Mouse (Mus musculus) lung, adult 2 months (tissue): ENCODE results near the gene Mtf2. TPM values are rescaled to one million over a fixed set of nuclear protein-coding genes. Genes with fewer than 3 reads are reported as not detected.
"Not testable (repeated sequence)": the region's sequence is repeated elsewhere in the genome, so short reads cannot be mapped to it uniquely, and the experiment has no call there.

Experiments
- DNase-seq: peaks from one replicate; pipeline ENCODE4 v3.0.0; 2022
- H3K4me1 ChIP-seq: fragments of 200-500 bp; 2 replicates; pipeline ENCODE4 v1.6.1; 2011; ENCODE audit warnings: low read length; ENCODE audit not compliant: control insufficient read depth, insufficient read depth
- H3K4me3 ChIP-seq: fragments of 200-500 bp; replicated peaks from 2 replicates; pipeline ENCODE3; 2011; ENCODE audit warnings: low read depth, mild to moderate bottlenecking, control low read depth, low read length; ENCODE audit errors: extremely low read depth
- CTCF ChIP-seq: fragments of 200-500 bp; IDR thresholded peaks from 2 replicates; pipeline ENCODE4 v1.5.1; 2011; ENCODE audit warnings: mild to moderate bottlenecking, low read length, control low read depth; ENCODE audit not compliant: insufficient read depth
- POLR2A ChIP-seq: fragments of 200-500 bp; IDR thresholded peaks from 2 replicates; pipeline ENCODE4 v1.6.1; 2011; ENCODE audit warnings: low read depth, mild to moderate bottlenecking, control low read depth, low read length, borderline replicate concordance; ENCODE audit errors: extremely low read depth
- WGBS: fragments of 180-500 bp; shearing (Covaris S2); methylation state at CpG from one replicate; pipeline ENCODE4 v1.1.7; 2018; 5-methylcytosine and 5-hydroxymethylcytosine counted together
- polyA plus RNA-seq: library from polyadenylated mRNA; depleted of rRNA; stranded (reverse); fragments of >200 nt; gene quantifications from 2 replicates; pipeline ENCODE4 v1.2.3, GENCODE M21; 2012

Mtf2 gene
- polyA plus RNA-seq, 1 experiment = 11.3 TPM

- TF ChIP-seq CTCF = no peak
- TF ChIP-seq POLR2A = no peak
- WGBS = 75% methylated on average over 6 of the region's 6 CpGs
- Histone ChIP-seq H3K4me1 (no peaks in the 10 kb centered on the region; the same call in 1 of the 2 replicates), H3K4me3 (no peak overlapping the region)
- DNase-seq = no peak
Measured at GRCm38 (mm10) chr5:108076833-108077540, 11.5 kb downstream of the Mtf2 start.

GRCm38 (mm10) chr5:108079603-108080002, 14.1 kb downstream of the Mtf2 start:
- DNase-seq = no peak
- no peak for TF ChIP-seq CTCF
- no peak for TF ChIP-seq POLR2A
- H3K4me3 ChIP-seq = no peak overlapping the region
- H3K4me1 ChIP-seq = no peaks in the 10 kb centered on the region

GRCm38 (mm10) chr5:108082380-108082779, 16.9 kb downstream of the Mtf2 start:
- WGBS = 38% methylated on average over 2 of the region's 2 CpGs
- DNase-seq = no peak
- no peak overlapping the region for H3K4me3 ChIP-seq
- TF ChIP-seq CTCF = peak; percentile 18; the same call in 1 of the 2 replicates
- no peak for TF ChIP-seq POLR2A
- H3K4me1 ChIP-seq = no peaks in the 10 kb centered on the region

- TF ChIP-seq POLR2A = no peak
- TF ChIP-seq CTCF = no peak
- DNase-seq = no peak
- no peak overlapping the region for H3K4me3 ChIP-seq
- H3K4me1 ChIP-seq = no peaks in the 10 kb centered on the region
- 89% methylated on average over 2 of the region's 2 CpGs for WGBS
Measured at GRCm38 (mm10) chr5:108085440-108085839, 20.0 kb downstream of the Mtf2 start.

- DNase-seq, H3K4me3 ChIP-seq, H3K4me1 ChIP-seq: not testable (repeated sequence)
- WGBS = 95% methylated on average over 8 of the region's 8 CpGs
Measured at GRCm38 (mm10) chr5:108092731-108093130, 27.3 kb downstream of the Mtf2 start.

GRCm38 (mm10) chr5:108097676-108098075, 32.2 kb downstream of the Mtf2 start:
- no peaks in the 10 kb centered on the region for H3K4me1 ChIP-seq
- WGBS = 95% methylated on average over 3 of the region's 3 CpGs
- TF ChIP-seq CTCF (no peak), POLR2A (no peak)
- no peak overlapping the region for H3K4me3 ChIP-seq
- no peak for DNase-seq

- TF ChIP-seq CTCF = no peak
- no peak for TF ChIP-seq POLR2A
- H3K4me3 ChIP-seq = no peak overlapping the region
- no peak for DNase-seq
- H3K4me1 ChIP-seq = no peaks in the 10 kb centered on the region
Measured at GRCm38 (mm10) chr5:108100196-108100595, 34.7 kb downstream of the Mtf2 start.

- TF ChIP-seq CTCF (no peak), POLR2A (no peak)
- no peaks in the 10 kb centered on the region for H3K4me1 ChIP-seq
- DNase-seq = no peak
- no peak overlapping the region for H3K4me3 ChIP-seq
- WGBS = 84% methylated on average over 5 of the region's 5 CpGs
Measured at GRCm38 (mm10) chr5:108104306-108104705, 38.8 kb downstream of the Mtf2 start.

- WGBS = 90% methylated on average over 7 of the region's 7 CpGs
- Histone ChIP-seq H3K4me3 (no peak overlapping the region), H3K4me1 (no peaks in the 10 kb centered on the region)
- no peak for DNase-seq
- no peak for TF ChIP-seq POLR2A
- TF ChIP-seq CTCF = no peak
Measured at GRCm38 (mm10) chr5:108109346-108109745, 43.9 kb downstream of the Mtf2 start.

- TF ChIP-seq CTCF (no peak), POLR2A (no peak)
- H3K4me3 ChIP-seq = no peak overlapping the region
- 88% methylated on average over 4 of the region's 4 CpGs for whole genome bisulfite sequencing
Measured at GRCm38 (mm10) chr5:108117693-108118092, 52.2 kb downstream of the Mtf2 start.

More at GRCm38 (mm10) chr5:108117693-108118092, 52.2 kb downstream of the Mtf2 start:
- DNase-seq = no peak
- no peaks in the 10 kb centered on the region for H3K4me1 ChIP-seq
